Mouse (Mus musculus): ENCODE data around the gene Vps39. TPM values are rescaled to one million over a fixed set of nuclear protein-coding genes. Genes with fewer than 3 reads are reported as not detected.

Vps39 gene
- polyA plus RNA-seq, 1 experiment from 2014 or later = 18.2 TPM

DNA sequence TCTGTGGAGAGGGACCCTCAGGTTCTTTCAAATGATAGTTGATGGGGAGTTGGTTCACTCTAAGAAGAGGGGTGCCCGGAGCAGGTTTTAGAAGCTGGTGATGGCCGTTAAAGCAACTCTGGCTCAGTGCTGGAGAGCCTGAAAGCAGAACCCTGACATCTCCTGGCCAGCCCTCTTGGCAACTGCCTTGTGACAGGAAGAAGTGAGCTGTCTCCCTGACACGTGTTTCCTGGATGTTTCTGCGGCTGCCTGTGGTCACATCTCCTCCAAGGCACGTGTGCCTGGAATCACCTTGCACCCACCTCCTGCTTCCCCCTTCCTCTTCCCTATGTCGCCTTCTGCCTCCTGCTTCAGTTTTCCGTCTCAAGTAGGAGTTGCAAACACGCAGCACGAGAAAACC is 4.8 kb downstream of the Vps39 start:
- no peaks in the 10 kb centered on the region for H3K27me3 ChIP-seq (replicated peaks)
- H3K27ac ChIP-seq = no peak overlapping the region
- WGBS = 76% methylated on average over 9 of the region's 9 CpGs
- H3K4me3 ChIP-seq (replicated peaks) = no peak overlapping the region
- ATAC-seq = no peak
- H3K4me2 ChIP-seq (replicated peaks) = no peak overlapping the region
- peaks cover 13% of the 10 kb centered on the region; the same call in 1 of the 2 replicates for H3K36me3 ChIP-seq
- no peaks in the 10 kb centered on the region for H3K9me3 ChIP-seq
- peaks cover 5% of the 10 kb centered on the region; the same call in 1 of the 2 replicates for H3K4me1 ChIP-seq (replicated peaks)
- no peak overlapping the region for H3K9ac ChIP-seq

DNA sequence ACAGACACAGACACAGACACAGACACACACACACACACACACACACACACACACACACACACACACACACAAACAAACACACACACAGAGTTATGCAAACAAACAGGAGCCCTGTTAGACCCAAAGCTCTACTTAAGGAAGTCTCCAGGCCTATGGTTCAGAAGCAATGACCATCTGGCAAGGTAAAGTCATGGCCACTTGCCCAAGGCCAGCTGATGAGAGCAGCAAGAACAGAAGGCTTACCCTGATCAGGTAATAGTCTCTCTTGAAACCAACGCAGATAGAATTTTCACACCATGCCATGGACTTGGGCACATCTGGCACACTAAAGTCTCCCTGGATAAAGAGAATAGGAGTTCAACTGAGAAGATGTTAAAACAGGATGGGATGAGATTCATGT is 11.2 kb downstream of the Vps39 start:
- ATAC-seq = no peak
- no peaks in the 10 kb centered on the region for H3K4me1 ChIP-seq (replicated peaks)
- no peak overlapping the region for H3K4me2 ChIP-seq (replicated peaks)
- H3K9ac ChIP-seq = no peak overlapping the region
- no peak overlapping the region for H3K27ac ChIP-seq
- 94% methylated on average over 1 of the region's 1 CpGs for WGBS
- no peaks in the 10 kb centered on the region for H3K9me3 ChIP-seq
- no peaks in the 10 kb centered on the region for H3K27me3 ChIP-seq (replicated peaks)
- peaks cover 23% of the 10 kb centered on the region for H3K36me3 ChIP-seq
- H3K4me3 ChIP-seq (replicated peaks) = no peak overlapping the region

DNA sequence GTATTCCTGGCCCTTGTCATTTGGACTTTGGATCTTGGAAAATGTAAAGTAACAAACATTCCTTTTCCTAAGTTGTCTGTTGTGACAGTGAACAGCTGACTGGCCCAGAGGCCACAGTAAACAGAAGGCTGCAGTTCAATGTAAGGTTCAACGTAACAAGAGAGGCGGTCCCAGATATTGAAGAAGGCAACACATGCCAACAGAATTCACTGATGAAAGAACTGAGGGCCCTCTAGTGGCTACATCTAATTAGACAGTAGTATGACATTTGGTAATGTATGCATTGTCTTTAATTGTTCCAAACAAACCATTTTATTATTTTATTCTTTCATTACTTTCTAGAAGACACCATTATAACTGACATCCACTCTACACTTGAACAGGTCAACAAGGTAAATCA is 15.1 kb downstream of the Vps39 start:
- ATAC-seq = no peak
- Histone ChIP-seq H3K4me1 (replicated peaks) (no peaks in the 10 kb centered on the region), H3K4me2 (replicated peaks) (no peak overlapping the region), H3K27me3 (replicated peaks) (no peaks in the 10 kb centered on the region), H3K4me3 (replicated peaks) (no peak overlapping the region), H3K9me3 (no peaks in the 10 kb centered on the region), H3K27ac (no peak overlapping the region), H3K36me3 (peaks cover 26% of the 10 kb centered on the region), H3K9ac (no peak overlapping the region)
- 58% methylated on average over 2 of the region's 2 CpGs for WGBS

DNA sequence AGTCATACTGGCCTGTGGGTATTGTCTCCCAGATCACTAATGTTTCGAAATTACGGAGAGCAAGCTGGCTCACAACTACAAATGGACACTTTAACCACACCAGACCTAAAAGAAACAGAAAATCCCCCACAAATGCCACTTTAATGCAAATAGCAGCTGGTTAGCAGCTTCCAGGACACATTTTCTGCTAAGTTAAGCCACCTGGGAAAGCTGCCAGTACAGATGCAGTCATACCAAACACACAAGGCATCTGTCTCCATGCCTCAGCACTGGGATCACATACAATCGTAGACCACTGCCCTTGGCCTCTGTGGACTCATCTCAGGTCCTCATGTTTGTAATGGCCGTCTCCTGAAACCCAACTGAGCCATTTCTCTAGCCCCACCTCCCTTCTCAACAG is 21.4 kb downstream of the Vps39 start:
- Histone ChIP-seq H3K36me3 (peaks cover 24% of the 10 kb centered on the region), H3K4me2 (replicated peaks) (no peak overlapping the region), H3K27me3 (replicated peaks) (no peaks in the 10 kb centered on the region), H3K9ac (no peak overlapping the region), H3K27ac (no peak overlapping the region), H3K9me3 (no peaks in the 10 kb centered on the region), H3K4me3 (replicated peaks) (no peak overlapping the region), H3K4me1 (replicated peaks) (no peaks in the 10 kb centered on the region)
- ATAC-seq = no peak
- 78% methylated on average over 4 of the region's 4 CpGs for WGBS

DNA sequence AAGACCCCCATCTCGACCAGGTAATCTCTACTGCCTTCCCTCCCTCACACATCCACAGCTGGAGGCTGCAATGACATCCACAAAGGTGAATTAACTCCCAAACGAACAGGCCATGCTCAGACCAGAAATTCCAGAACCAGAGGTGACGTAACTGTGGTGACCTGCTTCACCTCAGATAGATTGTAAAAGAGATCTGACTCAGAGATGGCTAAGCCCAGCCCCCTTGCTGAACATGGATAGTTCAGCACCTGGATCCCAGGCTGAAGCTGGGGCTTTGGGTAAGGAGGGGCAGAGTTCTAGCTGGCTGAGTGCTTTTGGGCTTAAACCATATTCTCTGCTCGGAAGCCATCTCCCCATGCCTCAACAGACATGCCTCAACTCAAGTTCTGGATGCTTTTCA is 37.9 kb downstream of the Vps39 start:
- Histone ChIP-seq H3K9ac (no peak overlapping the region), H3K27me3 (replicated peaks) (no peaks in the 10 kb centered on the region), H3K4me2 (replicated peaks) (no peak overlapping the region), H3K4me1 (replicated peaks) (peaks cover 7% of the 10 kb centered on the region; the same call in 1 of the 2 replicates), H3K9me3 (no peaks in the 10 kb centered on the region), H3K27ac (no peak overlapping the region), H3K36me3 (peaks cover 19% of the 10 kb centered on the region; the same call in 1 of the 2 replicates), H3K4me3 (replicated peaks) (no peak overlapping the region)
- peak; percentile 58 for ATAC-seq
- 63% methylated on average over 4 of the region's 4 CpGs for WGBS

DNA sequence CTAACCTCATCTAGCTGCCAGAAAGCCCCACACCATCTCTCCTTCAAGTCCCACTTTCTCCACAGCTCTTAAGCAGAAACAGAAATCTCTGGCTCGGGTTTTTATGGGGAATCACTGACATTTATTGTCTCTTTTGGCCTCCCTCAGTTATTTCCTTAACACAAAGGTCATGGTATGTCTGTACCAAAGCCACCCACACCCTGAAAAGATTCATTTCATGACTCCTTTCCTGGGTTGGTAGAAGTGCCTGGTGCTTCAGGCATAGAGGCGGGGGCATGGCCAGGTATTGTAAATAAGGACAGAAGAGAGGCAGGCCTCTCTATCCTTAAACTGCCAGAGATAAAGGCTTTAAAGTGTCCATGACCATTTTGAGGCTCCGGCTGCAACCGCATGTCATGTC is 38.5 kb downstream of the Vps39 start:
- H3K9ac ChIP-seq = no peak overlapping the region
- H3K4me1 ChIP-seq (replicated peaks) = peaks cover 7% of the 10 kb centered on the region; the same call in 1 of the 2 replicates
- H3K27me3 ChIP-seq (replicated peaks) = no peaks in the 10 kb centered on the region
- H3K9me3 ChIP-seq = no peaks in the 10 kb centered on the region
- H3K4me3 ChIP-seq (replicated peaks) = no peak overlapping the region
- peak; percentile 54; the same call in 1 of the 2 replicates for ATAC-seq
- no peak overlapping the region for H3K4me2 ChIP-seq (replicated peaks)
- 0 out of 2 replicates have a peak overlapping the region, but pooled peaks have one; percentile 17 for H3K27ac ChIP-seq
- H3K36me3 ChIP-seq = peaks cover 18% of the 10 kb centered on the region; the same call in 1 of the 2 replicates
- WGBS = 68% methylated on average over 4 of the region's 4 CpGs

DNA sequence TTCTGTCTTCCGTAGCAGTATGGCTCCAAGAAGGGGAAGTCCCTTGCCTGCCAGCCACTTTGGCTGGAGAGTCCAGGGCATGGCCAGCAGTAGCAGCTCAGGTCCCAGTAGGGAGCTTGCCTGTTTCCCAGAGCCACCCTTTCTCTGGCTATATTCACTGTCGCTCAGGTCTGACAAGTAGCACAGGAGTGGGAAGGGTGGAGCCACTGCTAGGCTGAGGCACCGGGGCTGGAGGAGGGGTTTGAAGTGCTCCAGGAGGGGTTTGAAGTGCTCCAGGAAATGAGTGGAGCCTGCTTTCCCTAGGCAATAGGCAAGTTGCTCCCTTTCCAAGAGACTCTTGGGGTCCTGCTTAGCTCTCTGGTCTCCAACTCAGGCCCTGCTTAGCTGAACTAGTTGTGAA is 39.0 kb downstream of the Vps39 start, which contains the start of gene Pla2g4f:
TSS of gene Pla2g4f (minus strand) at position 190 of the 400 bp plus-strand sequence.
- Histone ChIP-seq H3K4me2 (replicated peaks) (no peak within 1 kb of the TSS), H3K36me3 (peaks cover 14% of the 10 kb centered on the region; the same call in 1 of the 2 replicates), H3K4me3 (replicated peaks) (no peak within 1 kb of the TSS), H3K27ac (0 out of 2 replicates have a peak within 1 kb of the TSS, but pooled peaks have one; percentile 17), H3K4me1 (replicated peaks) (peaks cover 7% of the 10 kb centered on the region; the same call in 1 of the 2 replicates), H3K9me3 (no peaks in the 10 kb centered on the region), H3K9ac (no peak within 1 kb of the TSS), H3K27me3 (replicated peaks) (no peaks in the 10 kb centered on the region)
- peak; percentile 71 for ATAC-seq
- 34% methylated on average over 3 of the region's 3 CpGs for WGBS

DNA sequence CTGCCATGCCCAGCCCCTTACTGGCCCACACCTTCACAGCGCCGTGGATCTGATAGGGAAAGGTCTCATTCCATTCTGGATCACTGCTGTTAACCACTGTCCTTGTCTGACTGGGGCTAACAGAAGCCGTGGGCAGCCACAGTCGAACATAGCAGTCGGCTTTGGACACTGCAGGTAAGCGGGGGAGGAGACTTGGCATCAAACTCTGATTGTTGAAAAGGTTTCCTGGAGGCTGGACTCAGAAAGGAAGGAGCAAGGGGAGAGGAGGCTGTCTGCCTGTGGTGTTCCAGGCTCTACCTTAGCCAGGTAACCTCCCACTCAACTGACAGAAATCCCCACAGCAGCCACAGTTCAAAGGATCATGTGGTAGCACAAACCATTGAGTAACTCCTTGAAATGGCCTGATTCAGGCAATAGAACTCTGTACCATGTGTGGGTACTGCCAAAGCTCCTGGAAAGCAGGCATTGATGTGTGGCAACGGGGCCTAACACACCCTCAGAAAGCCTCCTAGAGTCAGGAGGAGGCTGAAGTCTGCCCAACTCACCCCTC is 40.6 kb downstream of the Vps39 start:
- no peaks in the 10 kb centered on the region for H3K27me3 ChIP-seq (replicated peaks)
- WGBS = 78% methylated on average over 7 of the region's 7 CpGs
- peaks cover 6% of the 10 kb centered on the region; the same call in 1 of the 2 replicates for H3K36me3 ChIP-seq
- no peaks in the 10 kb centered on the region for H3K9me3 ChIP-seq
- H3K9ac ChIP-seq = no peak overlapping the region
- no peak overlapping the region for H3K4me3 ChIP-seq (replicated peaks)
- H3K4me2 ChIP-seq (replicated peaks) = no peak overlapping the region
- H3K4me1 ChIP-seq (replicated peaks) = peaks cover 7% of the 10 kb centered on the region; the same call in 1 of the 2 replicates
- no peak for ATAC-seq
- H3K27ac ChIP-seq = no peak overlapping the region

DNA sequence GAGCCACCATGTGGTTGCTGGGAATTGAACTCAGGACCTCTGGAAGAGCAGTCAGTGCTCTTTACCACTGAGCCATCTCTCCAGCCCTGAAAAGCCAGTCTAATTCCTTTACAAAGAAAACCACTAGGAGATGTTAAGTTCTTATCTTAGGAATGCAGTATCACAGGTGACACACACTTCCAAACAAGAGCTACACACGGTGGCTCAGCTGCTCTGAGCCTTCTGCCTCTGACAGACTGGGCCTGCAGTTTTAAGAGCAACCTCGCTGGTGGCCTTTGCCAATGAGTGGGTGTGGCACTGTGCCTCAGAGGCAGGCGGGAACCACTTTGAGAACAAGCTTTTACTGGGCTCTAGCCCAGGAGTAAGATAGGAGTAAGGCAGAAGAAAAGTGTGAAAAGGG is 48.8 kb downstream of the Vps39 start:
- ATAC-seq = no peak
- H3K36me3 ChIP-seq = no peaks in the 10 kb centered on the region
- H3K4me2 ChIP-seq (replicated peaks) = no peak overlapping the region
- H3K9me3 ChIP-seq = no peaks in the 10 kb centered on the region
- WGBS = 15% methylated on average over 3 of the region's 3 CpGs
- no peaks in the 10 kb centered on the region for H3K27me3 ChIP-seq (replicated peaks)
- H3K27ac ChIP-seq = no peak overlapping the region
- H3K4me1 ChIP-seq (replicated peaks) = no peaks in the 10 kb centered on the region
- H3K4me3 ChIP-seq (replicated peaks) = no peak overlapping the region
- no peak overlapping the region for H3K9ac ChIP-seq

DNA sequence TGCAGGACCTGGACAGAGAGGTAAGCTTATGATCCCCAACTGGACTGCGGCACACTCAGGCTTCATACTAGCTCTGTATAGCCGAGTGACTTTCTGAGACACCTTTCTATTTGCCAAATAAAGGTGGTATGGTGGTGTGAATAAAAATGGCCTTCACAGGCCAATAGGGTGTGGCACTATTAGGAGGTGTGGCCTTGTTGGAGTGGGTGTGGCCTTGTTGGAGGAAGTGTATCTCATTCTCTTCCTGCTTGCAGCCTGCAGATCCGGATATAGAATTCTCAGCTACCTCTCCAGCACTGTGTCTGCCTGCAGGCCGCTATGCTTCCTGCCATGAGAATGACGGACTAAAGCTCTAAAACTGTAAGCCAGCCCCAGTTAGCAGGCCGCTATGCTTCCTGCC is 51.9 kb downstream of the Vps39 start:
- H3K4me3 ChIP-seq (replicated peaks) = no peak overlapping the region
- no peak overlapping the region for H3K4me2 ChIP-seq (replicated peaks)
- ATAC-seq = no peak
- H3K4me1 ChIP-seq (replicated peaks) = no peaks in the 10 kb centered on the region
- H3K9me3 ChIP-seq = no peaks in the 10 kb centered on the region
- no peak overlapping the region for H3K9ac ChIP-seq
- WGBS = 91% methylated on average over 6 of the region's 6 CpGs
- H3K27me3 ChIP-seq (replicated peaks) = no peaks in the 10 kb centered on the region
- H3K36me3 ChIP-seq = no peaks in the 10 kb centered on the region
- no peak overlapping the region for H3K27ac ChIP-seq

DNA sequence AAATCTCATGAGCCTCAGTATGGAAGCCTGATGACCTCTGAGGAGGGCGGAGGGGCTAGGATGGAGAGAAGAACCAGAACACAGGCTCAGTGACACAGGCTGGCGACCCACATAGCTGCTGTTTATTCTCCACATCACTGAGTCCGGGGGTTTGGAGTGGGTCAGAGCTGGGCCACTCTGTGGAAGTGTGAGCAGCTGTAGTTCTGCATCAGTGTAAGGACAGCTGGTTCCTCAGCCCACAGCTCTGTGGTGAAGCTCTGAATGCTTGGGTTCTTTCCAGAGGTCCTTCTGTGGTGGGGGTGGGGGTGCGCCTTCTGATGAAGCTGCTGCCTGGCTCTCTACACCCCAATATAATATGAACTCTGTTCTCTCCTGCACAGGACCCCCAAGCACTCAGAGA is 53.1 kb downstream of the Vps39 start:
- 60% methylated on average over 4 of the region's 4 CpGs for WGBS
- Histone ChIP-seq H3K36me3 (no peaks in the 10 kb centered on the region), H3K4me1 (replicated peaks) (no peaks in the 10 kb centered on the region), H3K4me2 (replicated peaks) (no peak overlapping the region), H3K27ac (no peak overlapping the region), H3K27me3 (replicated peaks) (no peaks in the 10 kb centered on the region), H3K4me3 (replicated peaks) (no peak overlapping the region), H3K9me3 (no peaks in the 10 kb centered on the region), H3K9ac (no peak overlapping the region)
- ATAC-seq = no peak

DNA sequence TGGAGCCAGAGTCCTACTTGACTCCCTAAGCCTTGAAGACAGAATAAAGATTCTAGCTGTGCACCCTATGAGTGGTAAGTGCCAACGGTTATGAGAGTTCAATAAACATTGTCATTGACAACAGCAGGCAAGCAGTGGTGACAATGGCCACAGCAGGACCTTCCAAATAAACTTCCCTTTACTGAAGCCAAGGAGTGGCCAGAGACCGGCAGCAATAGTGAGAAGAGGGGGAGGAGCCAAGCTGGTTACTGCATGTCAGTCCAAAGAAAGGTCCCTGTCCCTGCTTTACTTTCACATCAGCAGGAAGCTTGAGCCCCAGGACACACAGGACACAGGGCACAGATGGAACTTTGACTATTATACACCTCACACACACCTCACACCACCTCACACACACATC is 56.8 kb downstream of the Vps39 start:
- H3K27ac ChIP-seq = no peak overlapping the region
- no peak for ATAC-seq
- no peaks in the 10 kb centered on the region for H3K36me3 ChIP-seq
- no peaks in the 10 kb centered on the region for H3K27me3 ChIP-seq (replicated peaks)
- H3K4me1 ChIP-seq (replicated peaks) = no peaks in the 10 kb centered on the region
- no peaks in the 10 kb centered on the region for H3K9me3 ChIP-seq
- no peak overlapping the region for H3K9ac ChIP-seq
- H3K4me3 ChIP-seq (replicated peaks) = no peak overlapping the region
- whole genome bisulfite sequencing = 15% methylated on average over 2 of the region's 2 CpGs
- H3K4me2 ChIP-seq (replicated peaks) = no peak overlapping the region

DNA sequence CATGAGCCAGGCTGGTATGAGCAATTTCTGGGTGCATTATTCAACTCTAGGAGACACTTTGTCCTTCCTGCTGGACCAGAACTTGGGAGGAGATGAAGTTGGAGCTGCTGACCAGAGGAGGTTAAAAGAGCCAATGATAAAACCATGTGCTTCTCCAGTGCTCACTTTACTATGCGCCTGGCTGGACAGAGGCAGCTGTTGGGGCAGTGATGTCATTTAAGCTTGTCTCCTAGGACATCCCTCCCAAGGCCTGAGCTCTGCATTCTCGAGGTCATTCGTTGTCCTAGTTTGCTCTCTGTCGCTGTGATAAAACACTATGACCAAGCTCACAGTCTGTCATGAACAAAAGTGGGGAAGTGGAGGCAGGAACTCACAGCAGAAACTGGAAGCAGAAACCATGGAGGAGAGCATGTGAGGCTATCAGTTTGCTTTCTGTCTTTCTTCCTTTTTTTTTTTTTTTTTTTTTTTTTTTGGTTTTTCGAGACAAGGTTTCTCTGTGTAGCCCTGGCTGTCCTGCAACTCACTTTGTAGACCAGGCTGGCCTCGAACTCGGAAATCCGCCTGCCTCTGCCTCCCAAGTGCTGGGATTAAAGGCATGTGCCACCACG is 61.4 kb downstream of the Vps39 start:
- no peaks in the 10 kb centered on the region for H3K36me3 ChIP-seq
- no peak overlapping the region for H3K4me3 ChIP-seq (replicated peaks)
- H3K4me2 ChIP-seq (replicated peaks) = no peak overlapping the region
- no peak for ATAC-seq
- H3K27me3 ChIP-seq (replicated peaks) = no peaks in the 10 kb centered on the region
- H3K9ac ChIP-seq = no peak overlapping the region
- no peaks in the 10 kb centered on the region for H3K9me3 ChIP-seq
- WGBS = 86% methylated on average over 8 of the region's 9 CpGs
- no peak overlapping the region for H3K27ac ChIP-seq
- no peaks in the 10 kb centered on the region for H3K4me1 ChIP-seq (replicated peaks)
